Mouse (Mus musculus) inflammation-experienced regulatory T-cells, adult 16 weeks (primary cell): ENCODE measurements around the gene 1700069L16Rik. TPM values are rescaled to one million over a fixed set of nuclear protein-coding genes. Genes with fewer than 3 reads are reported as not detected.

Source experiments
- polyA plus RNA-seq: library from polyadenylated mRNA; unstranded; fragments of 100-300 nt; shearing (Covaris generic); gene quantifications from one replicate; pipeline ENCODE4 v1.2.1, GENCODE M21; 2017

1700069L16Rik gene
- polyA plus RNA-seq = not detected

GRCm38 (mm10) chr5:113724446-113724845 is at the start of gene 1700069L16Rik:
Gene 1700069L16Rik (minus strand): TSS chr5:113724772.

GRCm38 (mm10) chr5:113772450-113772895 is 47.9 kb upstream of the 1700069L16Rik start, which contains the start of the genes Sart3 and Iscu:
Gene Sart3 (minus strand): TSS chr5:113772510.
Gene Iscu (plus strand): TSS chr5:113772748.

GRCm38 (mm10) chr5:113735345-113736112 is 11.0 kb upstream of the 1700069L16Rik start, which contains the start of gene Ficd:
Gene Ficd (plus strand): TSS chr5:113735803.

DNA sequence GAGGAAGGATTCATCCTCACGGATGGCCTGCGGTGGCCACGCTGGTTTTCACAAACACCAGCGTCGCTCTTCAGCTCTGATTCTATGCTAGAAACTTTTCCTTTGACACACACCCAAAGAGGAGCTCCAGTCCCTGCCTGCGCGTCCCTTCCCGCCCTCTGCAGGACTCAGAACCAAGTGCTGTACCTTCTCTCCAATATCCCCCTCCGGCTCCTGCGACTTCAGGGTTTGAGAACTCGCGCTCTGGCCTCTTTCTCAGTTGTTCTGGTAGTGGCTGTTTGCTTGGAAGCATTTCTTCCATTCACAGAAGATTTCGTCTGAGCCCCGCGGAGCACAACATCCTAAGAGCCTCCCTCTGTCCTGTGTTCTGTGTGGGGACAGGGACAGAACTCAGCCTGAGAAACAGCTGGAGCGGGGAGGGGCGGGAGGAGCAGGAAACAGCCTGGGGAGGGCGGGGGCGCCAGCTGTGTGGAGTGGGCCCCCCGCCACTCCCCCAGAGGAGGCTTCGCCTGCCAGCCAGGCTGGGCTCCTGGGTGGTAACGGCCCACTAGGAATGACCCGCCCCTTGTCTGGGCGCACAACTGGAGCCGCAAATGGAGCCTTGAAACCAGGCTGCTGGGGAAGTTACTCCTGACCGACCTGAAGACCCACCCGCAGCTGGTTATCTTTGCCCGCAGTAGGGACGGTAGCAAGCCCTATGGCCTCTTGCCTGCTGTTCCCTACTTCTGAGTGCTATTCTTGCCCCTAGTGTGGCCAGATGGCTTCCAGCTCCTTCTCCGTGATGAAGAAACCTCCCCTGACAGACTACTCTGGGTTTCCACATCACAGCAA is 74.3 kb downstream of the 1700069L16Rik start, which contains the start of gene Cmklr1:
Gene Cmklr1 (minus strand): TSS at position 392 of the 831 bp plus-strand sequence.

Other genes with a start within 250 kb of the 1700069L16Rik start
- gene Wscd2, start 234.4 kb downstream of the 1700069L16Rik start, polyA plus RNA-seq = 0.99 TPM
- gene Cmklr1, start 74.3 kb downstream of the 1700069L16Rik start, polyA plus RNA-seq = not detected
- 13.3 TPM for gene Ficd, start 11.0 kb upstream of the 1700069L16Rik start, polyA plus RNA-seq
- 64.5 TPM for gene Sart3, start 47.7 kb upstream of the 1700069L16Rik start, polyA plus RNA-seq
- gene Iscu, start 48.0 kb upstream of the 1700069L16Rik start, polyA plus RNA-seq = 30.4 TPM
- not detected for gene Tmem119, start 75.7 kb upstream of the 1700069L16Rik start, polyA plus RNA-seq
- gene Selplg, start 107.9 kb upstream of the 1700069L16Rik start, polyA plus RNA-seq = 993 TPM
- 101 TPM for gene Coro1c, start 184.0 kb upstream of the 1700069L16Rik start, polyA plus RNA-seq